Mouse (Mus musculus): ENCODE measurements around the gene Smarcal1.
A peak's percentile ranks its signal among the peaks of the same experiment; 100 is the strongest.

The Smarcal1 gene

DNA sequence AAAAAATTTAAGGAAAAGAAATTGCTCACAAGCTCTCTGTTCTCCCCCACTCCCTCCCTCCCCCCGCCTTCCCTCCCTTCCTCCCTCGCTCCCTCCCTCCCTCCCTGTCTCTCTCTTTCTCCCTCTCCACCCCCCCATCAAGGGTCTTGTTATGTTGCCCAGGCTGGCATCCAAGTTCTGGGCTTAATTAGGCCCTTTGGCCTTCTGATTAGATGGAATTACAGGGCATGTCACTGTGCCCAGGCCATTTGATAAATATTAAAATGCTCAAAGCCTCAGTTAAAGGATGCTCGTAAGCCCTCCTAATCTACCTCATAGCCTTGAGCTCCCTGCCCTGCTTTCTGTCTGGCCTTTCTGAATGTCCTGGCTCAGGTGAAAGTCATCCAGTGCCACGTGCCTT is 7.6 kb downstream of the Smarcal1 start:
- DNase-seq (ENCODE audit: low spot score in 2 of 2) = no peak

- no peak for DNase-seq (ENCODE audit: low spot score in 2 of 2)
Observed at GRCm38 (mm10) chr1:72592350-72592749, 9.3 kb downstream of the Smarcal1 start.

GRCm38 (mm10) chr1:72593340-72593951 is 10.4 kb downstream of the Smarcal1 start:
- no peak for DNase-seq (ENCODE audit: low spot score in 2 of 2)

DNA sequence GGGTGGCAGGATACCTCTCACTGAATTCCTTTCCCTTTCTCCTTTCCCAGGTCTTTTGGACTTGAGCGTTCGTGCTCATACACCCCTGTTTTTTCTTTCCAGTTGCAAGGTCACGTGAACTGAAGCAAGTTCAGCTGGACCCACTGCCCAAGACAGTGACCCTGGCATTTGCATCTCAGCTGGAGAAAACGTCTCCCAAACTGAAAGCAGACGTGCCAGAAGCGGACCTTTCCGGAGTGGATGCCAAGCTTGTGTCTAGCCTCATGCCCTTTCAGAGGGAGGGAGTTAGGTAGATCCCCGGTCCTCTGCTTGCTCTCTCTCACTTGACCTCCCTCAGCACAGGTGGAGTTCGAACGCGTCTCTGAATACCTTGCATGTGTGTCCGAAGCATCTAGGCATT is 12.6 kb downstream of the Smarcal1 start:
- DNase-seq (ENCODE audit: low spot score in 2 of 2) = no peak

DNA sequence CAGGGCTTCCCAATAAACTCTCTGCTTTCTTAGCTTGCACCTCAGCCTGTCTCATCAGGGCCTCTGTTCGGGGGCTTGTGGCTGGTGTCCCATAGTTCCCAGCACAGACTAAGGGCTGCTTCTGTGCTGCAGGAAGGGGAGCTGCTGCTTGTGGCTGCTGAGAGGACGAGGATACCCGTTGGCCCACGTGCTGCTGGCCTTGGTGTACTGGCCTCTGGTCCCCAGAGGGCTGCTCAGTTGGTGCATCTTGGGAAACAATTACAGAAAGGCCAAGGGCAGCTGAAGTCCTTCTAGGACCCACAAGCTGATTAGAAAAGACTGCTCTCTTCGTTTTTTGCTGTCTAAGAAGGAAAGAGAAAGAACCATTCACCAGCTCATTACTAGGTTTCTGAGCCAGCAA is 13.2 kb downstream of the Smarcal1 start:
- no peak for DNase-seq (ENCODE audit: low spot score in 2 of 2)

- no peak for DNase-seq (ENCODE audit: low spot score in 2 of 2)
Observed at GRCm38 (mm10) chr1:72599146-72600101, 16.4 kb downstream of the Smarcal1 start.

GRCm38 (mm10) chr1:72600778-72601177 is 17.7 kb downstream of the Smarcal1 start:
- DNase-seq (ENCODE audit: low spot score in 2 of 2) = no peak

- no peak for DNase-seq (ENCODE audit: low spot score in 2 of 2)
Observed at GRCm38 (mm10) chr1:72601233-72601632, 18.2 kb downstream of the Smarcal1 start.

- DNase-seq (ENCODE audit: low spot score in 2 of 2) = no peak
Observed at GRCm38 (mm10) chr1:72602186-72602585, 19.1 kb downstream of the Smarcal1 start.

DNA sequence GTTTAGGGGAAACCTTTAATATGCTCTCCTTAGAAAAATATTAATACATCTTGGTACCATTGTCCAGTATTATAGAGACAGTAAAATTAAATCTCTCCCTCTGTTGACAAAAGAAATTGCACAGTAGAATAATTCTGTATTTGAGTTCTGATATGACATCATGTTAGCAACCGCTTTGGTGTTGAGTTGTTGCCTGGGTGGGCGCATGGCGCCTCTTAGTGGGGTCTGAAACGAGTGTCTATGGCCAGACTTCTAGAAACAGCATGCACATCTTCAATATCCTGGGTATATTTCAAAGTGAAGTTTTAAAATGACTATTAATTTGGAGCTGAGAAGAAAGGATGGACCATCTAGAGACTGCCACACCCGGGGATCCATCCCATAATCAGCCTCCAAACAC is 19.8 kb downstream of the Smarcal1 start:
- no peak for DNase-seq (ENCODE audit: low spot score in 2 of 2)

GRCm38 (mm10) chr1:72606186-72606673 is 23.2 kb downstream of the Smarcal1 start:
- DNase-seq (ENCODE audit: low spot score in 2 of 2) = no peak

DNA sequence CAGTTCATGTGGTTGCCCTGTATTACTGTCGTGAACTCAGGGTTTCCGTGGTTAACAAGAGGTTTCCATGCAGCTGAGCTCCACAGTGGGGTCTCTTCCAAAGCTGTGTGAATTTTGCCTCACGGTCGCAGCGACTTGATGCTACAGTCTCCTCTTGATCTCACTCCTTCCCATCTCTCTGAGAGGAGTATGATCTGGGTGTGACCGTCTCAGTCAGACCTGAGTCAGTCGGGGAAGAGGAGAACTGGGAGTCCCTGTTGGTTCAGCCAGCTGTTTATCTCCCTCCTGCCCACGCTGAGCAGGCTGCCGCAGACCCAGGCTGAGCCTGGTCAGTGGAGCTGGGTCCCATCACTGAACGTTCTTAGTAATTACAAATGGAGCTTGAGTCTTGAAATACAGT is 26.1 kb downstream of the Smarcal1 start:
- DNase-seq (ENCODE audit: low spot score in 2 of 2) = no peak

DNA sequence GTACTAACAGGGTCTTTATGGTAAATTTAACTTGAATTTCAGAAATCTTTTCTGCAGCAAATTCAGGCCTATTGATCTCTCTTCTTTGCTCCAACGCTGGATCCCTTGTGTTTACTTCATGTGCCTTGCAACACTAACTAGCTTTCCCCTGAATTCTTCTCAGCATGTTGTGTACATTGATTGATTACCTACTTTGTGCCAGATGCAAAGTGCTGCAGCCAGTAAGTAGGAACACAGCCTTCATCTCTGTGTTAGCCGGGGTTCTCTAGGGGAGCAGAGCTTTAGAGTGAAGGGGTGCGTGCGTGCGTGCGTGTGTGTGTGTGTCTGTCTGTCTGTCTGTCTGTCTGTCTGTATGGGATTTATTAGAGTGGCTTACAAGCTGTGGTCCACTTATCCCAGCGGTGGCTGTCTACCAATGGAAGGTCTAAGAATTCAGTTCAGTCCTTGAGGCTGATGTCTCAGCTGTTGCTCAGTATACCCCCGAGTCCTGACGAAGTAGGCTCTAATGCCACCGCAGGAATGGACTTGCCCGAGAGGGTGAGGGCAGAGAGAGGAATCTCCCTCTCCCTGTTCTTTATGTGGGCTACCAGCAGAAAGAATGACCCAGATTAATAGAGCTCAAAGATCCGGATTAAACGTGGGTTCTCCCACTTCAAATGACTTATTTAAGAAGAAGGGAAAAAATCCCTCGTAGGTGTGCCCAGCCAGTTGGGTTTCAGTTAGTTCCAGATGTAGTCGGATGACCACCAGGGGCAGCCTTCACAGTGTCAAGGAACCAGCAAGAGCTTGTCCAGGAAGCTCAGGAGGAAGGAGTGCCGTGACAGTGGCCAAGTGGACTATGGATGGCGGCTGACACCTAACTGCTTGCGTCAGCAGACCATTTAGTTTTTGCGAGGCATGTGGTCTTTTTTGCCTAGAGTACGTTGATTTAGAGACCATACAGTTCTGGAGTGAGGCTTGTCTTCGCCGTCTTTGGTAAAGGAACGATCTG is 27.1 kb downstream of the Smarcal1 start:
- DNase-seq (ENCODE audit: low spot score in 2 of 2) = no peak

- no peak for DNase-seq (ENCODE audit: low spot score in 2 of 2)
Observed at GRCm38 (mm10) chr1:72612172-72612571, 29.1 kb downstream of the Smarcal1 start.

DNA sequence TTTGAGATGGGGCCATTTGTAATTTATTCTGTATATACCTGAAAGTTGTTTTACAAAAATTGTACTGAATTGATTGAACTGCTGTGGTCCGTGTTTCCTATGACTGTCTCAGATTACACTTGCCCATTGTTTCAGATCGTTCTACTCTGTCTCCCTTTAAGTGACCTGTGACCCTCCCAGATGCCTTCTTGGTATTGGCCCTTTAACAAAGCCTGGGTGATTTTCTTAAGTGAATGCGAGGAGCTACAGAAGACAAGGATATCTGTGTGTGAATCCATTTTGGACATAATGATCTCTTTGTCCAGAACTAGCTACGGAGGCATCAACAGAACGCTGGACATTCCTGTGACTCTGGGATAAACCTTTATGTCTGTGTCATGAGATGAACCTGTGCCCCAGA is 52.2 kb downstream of the Smarcal1 start:
- DNase-seq (ENCODE audit: low spot score in 2 of 2) = no peak

DNA sequence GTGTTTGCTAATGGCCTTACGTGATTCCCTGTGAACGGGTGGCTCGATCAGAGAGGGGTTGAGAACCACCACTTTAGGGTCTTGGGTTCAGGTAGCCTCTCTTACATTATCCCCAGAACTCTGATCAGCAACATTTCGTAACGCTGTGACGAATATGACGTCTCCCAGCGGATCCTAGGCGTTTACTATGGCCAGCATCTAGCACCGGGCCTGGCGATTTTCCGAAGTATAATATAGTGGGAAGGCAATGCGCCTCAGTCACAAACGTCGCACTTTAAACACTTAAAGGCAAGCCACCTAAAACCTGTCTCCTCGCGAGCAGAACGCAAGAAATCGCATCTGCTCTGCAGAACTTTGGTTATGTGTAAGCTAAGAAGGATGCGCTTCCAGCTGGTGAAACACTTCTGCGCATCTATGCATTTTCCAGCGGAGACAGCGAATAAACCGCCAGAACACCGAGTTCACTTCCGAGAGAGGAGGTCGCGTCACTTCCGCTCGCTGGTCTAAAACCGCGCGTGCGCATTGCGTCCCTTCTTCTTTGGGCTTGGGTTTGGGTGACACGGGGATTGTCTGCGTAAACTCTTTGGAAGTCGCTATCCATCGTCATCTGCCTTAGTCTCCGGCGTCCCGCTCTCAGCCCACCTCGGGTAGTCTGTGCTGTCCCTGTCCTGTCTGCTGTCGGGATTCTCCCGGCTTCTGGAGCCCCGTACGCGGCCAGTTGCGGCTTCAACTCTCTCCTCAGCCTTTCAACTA is 57.8 kb downstream of the Smarcal1 start:
- DNase-seq (ENCODE audit: low spot score in 2 of 2) = peak in 1 of 2 experiments; percentile 7

DNA sequence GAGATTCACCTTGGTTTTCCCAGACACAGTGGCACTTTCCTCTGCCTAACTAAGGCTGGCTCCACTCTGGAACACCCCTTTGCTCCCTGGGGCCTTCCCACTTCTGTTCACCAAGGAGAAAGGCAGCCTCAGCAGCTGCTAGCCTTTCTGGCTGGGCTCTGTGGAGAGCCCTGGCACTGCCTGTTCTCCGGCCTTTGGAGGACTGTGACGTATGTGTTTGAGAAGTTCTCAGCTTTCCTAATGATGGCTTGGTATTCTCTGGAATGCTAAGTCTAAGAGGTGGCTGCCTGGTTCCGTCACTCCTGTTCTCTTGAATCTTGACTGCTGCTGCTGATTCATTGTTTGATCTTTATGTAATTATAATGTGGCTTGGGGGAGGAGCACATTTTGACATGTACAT is 90.0 kb downstream of the Smarcal1 start:
- DNase-seq (ENCODE audit: low spot score in 2 of 2) = no peak

Data from thymus, postnatal 10 days (tissue).